Mouse (Mus musculus): ENCODE measurements around the gene Spns2. TPM values are rescaled to one million over a fixed set of nuclear protein-coding genes. Genes with fewer than 3 reads are reported as not detected.

Gene Spns2
- polyA plus RNA-seq, 1 experiment, result not detected

GRCm38 (mm10) chr11:72429288-72429690 lies 60.4 kb downstream of the Spns2 start:
- Histone ChIP-seq H3K27ac (ENCODE audit: insufficient read depth, low read depth, low read length) (no peak overlapping the region), H3K4me3 (ENCODE audit: insufficient read depth, low read length) (peak overlapping the region; percentile 34)
- TF ChIP-seq POLR2A (IDR thresholded peaks at IDR 0.05; ENCODE audit: borderline replicate concordance, low read depth, low read length) (no peak), CTCF (IDR thresholded peaks at IDR 0.05; ENCODE audit: low read depth, low read length) (peak; percentile 50; the same call in 1 of the 2 replicates)

GRCm38 (mm10) chr11:72428694-72429093 lies 61.0 kb downstream of the Spns2 start:
- no peak for TF ChIP-seq POLR2A (IDR thresholded peaks at IDR 0.05; ENCODE audit: borderline replicate concordance, low read depth, low read length)
- peak; percentile 37 for TF ChIP-seq CTCF (IDR thresholded peaks at IDR 0.05; ENCODE audit: low read depth, low read length)
- Histone ChIP-seq H3K4me3 (ENCODE audit: insufficient read depth, low read length) (no peak overlapping the region), H3K4me1 (ENCODE audit: control insufficient read depth, insufficient read depth, low read length) (peaks cover 2% of the 10 kb centered on the region; the same call in 1 of the 2 replicates)

More at GRCm38 (mm10) chr11:72429288-72429690, 60.4 kb downstream of the Spns2 start:
- peaks cover 2% of the 10 kb centered on the region; the same call in 1 of the 2 replicates for H3K4me1 ChIP-seq (ENCODE audit: control insufficient read depth, insufficient read depth, low read length)

GRCm38 (mm10) chr11:72426884-72427283 lies 62.8 kb downstream of the Spns2 start:
- H3K27ac ChIP-seq (ENCODE audit: insufficient read depth, low read depth, low read length), result no peak overlapping the region
- TF ChIP-seq POLR2A (IDR thresholded peaks at IDR 0.05; ENCODE audit: borderline replicate concordance, low read depth, low read length) (no peak), CTCF (IDR thresholded peaks at IDR 0.05; ENCODE audit: low read depth, low read length) (no peak)
- H3K4me1 ChIP-seq (ENCODE audit: control insufficient read depth, insufficient read depth, low read length), result peaks cover 2% of the 10 kb centered on the region; the same call in 1 of the 2 replicates
- H3K4me3 ChIP-seq (ENCODE audit: insufficient read depth, low read length), result no peak overlapping the region

More at GRCm38 (mm10) chr11:72428694-72429093, 61.0 kb downstream of the Spns2 start:
- no peak overlapping the region for H3K27ac ChIP-seq (ENCODE audit: insufficient read depth, low read depth, low read length)

- TF ChIP-seq CTCF (IDR thresholded peaks at IDR 0.05; ENCODE audit: low read depth, low read length) (no peak), POLR2A (IDR thresholded peaks at IDR 0.05; ENCODE audit: borderline replicate concordance, low read depth, low read length) (no peak)
- Histone ChIP-seq H3K27ac (ENCODE audit: insufficient read depth, low read depth, low read length) (no peak overlapping the region), H3K4me1 (ENCODE audit: control insufficient read depth, insufficient read depth, low read length) (peaks cover 2% of the 10 kb centered on the region; the same call in 1 of the 2 replicates), H3K4me3 (ENCODE audit: insufficient read depth, low read length) (no peak overlapping the region)
Observed at GRCm38 (mm10) chr11:72425201-72425600, 64.5 kb downstream of the Spns2 start.

GRCm38 (mm10) chr11:72423686-72424085 lies 66.0 kb downstream of the Spns2 start:
- Histone ChIP-seq H3K27ac (ENCODE audit: insufficient read depth, low read depth, low read length) (no peak overlapping the region), H3K4me3 (ENCODE audit: insufficient read depth, low read length) (no peak overlapping the region), H3K4me1 (ENCODE audit: control insufficient read depth, insufficient read depth, low read length) (no peaks in the 10 kb centered on the region)
- no peak for TF ChIP-seq CTCF (IDR thresholded peaks at IDR 0.05; ENCODE audit: low read depth, low read length)
- no peak for TF ChIP-seq POLR2A (IDR thresholded peaks at IDR 0.05; ENCODE audit: borderline replicate concordance, low read depth, low read length)

GRCm38 (mm10) chr11:72421518-72422278 lies 68.0 kb downstream of the Spns2 start:
- Histone ChIP-seq H3K4me3 (ENCODE audit: insufficient read depth, low read length) (no peak overlapping the region), H3K27ac (ENCODE audit: insufficient read depth, low read depth, low read length) (no peak overlapping the region), H3K4me1 (ENCODE audit: control insufficient read depth, insufficient read depth, low read length) (no peaks in the 10 kb centered on the region)
- TF ChIP-seq POLR2A (IDR thresholded peaks at IDR 0.05; ENCODE audit: borderline replicate concordance, low read depth, low read length) (no peak), CTCF (IDR thresholded peaks at IDR 0.05; ENCODE audit: low read depth, low read length) (no peak)

- no peaks in the 10 kb centered on the region for H3K4me1 ChIP-seq (ENCODE audit: control insufficient read depth, insufficient read depth, low read length)
- H3K27ac ChIP-seq (ENCODE audit: insufficient read depth, low read depth, low read length), result no peak overlapping the region
- no peak overlapping the region for H3K4me3 ChIP-seq (ENCODE audit: insufficient read depth, low read length)
- TF ChIP-seq CTCF (IDR thresholded peaks at IDR 0.05; ENCODE audit: low read depth, low read length), result no peak
- no peak for TF ChIP-seq POLR2A (IDR thresholded peaks at IDR 0.05; ENCODE audit: borderline replicate concordance, low read depth, low read length)
Observed at GRCm38 (mm10) chr11:72420460-72421122, 69.1 kb downstream of the Spns2 start.

- Histone ChIP-seq H3K4me3 (ENCODE audit: insufficient read depth, low read length) (no peak overlapping the region), H3K27ac (ENCODE audit: insufficient read depth, low read depth, low read length) (no peak overlapping the region), H3K4me1 (ENCODE audit: control insufficient read depth, insufficient read depth, low read length) (no peaks in the 10 kb centered on the region)
- no peak for TF ChIP-seq CTCF (IDR thresholded peaks at IDR 0.05; ENCODE audit: low read depth, low read length)
Observed at GRCm38 (mm10) chr11:72419006-72419405, 70.7 kb downstream of the Spns2 start.

GRCm38 (mm10) chr11:72418227-72418626 lies 71.5 kb downstream of the Spns2 start:
- no peak for TF ChIP-seq POLR2A (IDR thresholded peaks at IDR 0.05; ENCODE audit: borderline replicate concordance, low read depth, low read length)
- TF ChIP-seq CTCF (IDR thresholded peaks at IDR 0.05; ENCODE audit: low read depth, low read length), result no peak
- Histone ChIP-seq H3K4me1 (ENCODE audit: control insufficient read depth, insufficient read depth, low read length) (no peaks in the 10 kb centered on the region), H3K27ac (ENCODE audit: insufficient read depth, low read depth, low read length) (no peak overlapping the region), H3K4me3 (ENCODE audit: insufficient read depth, low read length) (no peak overlapping the region)

- no peak overlapping the region for H3K27ac ChIP-seq (ENCODE audit: insufficient read depth, low read depth, low read length)
- H3K4me3 ChIP-seq (ENCODE audit: insufficient read depth, low read length), result no peak overlapping the region
- no peaks in the 10 kb centered on the region for H3K4me1 ChIP-seq (ENCODE audit: control insufficient read depth, insufficient read depth, low read length)
- TF ChIP-seq CTCF (IDR thresholded peaks at IDR 0.05; ENCODE audit: low read depth, low read length) (no peak), POLR2A (IDR thresholded peaks at IDR 0.05; ENCODE audit: borderline replicate concordance, low read depth, low read length) (no peak)
Observed at GRCm38 (mm10) chr11:72417376-72417775, 72.3 kb downstream of the Spns2 start.
